Mouse (Mus musculus) embryonic facial prominence, embryonic 14.5 days (tissue): ENCODE measurements around the gene Atp2b1. TPM values are rescaled to one million over a fixed set of nuclear protein-coding genes. Genes with fewer than 3 reads are reported as not detected.
A peak's percentile ranks its signal among the peaks of the same experiment; 100 is the strongest.

Experiments used
- ATAC-seq: fragments of 200-750 bp; cut with Nextera tagmentation; 2 replicates; pipeline ENCODE4 v1.8.0; 2017; ENCODE audit warnings: low read depth, moderate number of reproducible peaks, moderate TSS enrichment
- DNase-seq: peaks from one replicate; pipeline ENCODE4 v3.0.0-alpha.2; 2015; ENCODE audit warnings: low spot score
- H3K27ac ChIP-seq: fragments of 300-500 bp; sonication (generic); replicated peaks from 2 replicates; pipeline ENCODE4 v1.5.1; 2014; ENCODE audit warnings: low read depth, mild to moderate bottlenecking, low read length, moderate library complexity
- H3K27me3 ChIP-seq: fragments of 300-500 bp; sonication (generic); replicated peaks from 2 replicates; pipeline ENCODE4 v1.6.1; 2014; ENCODE audit warnings: low read length; ENCODE audit not compliant: control insufficient read depth, insufficient read depth
- H3K36me3 ChIP-seq: fragments of 300-500 bp; sonication (generic); 2 replicates; pipeline ENCODE4 v1.6.1; 2014; ENCODE audit warnings: low read length, mixed read lengths; ENCODE audit not compliant: control insufficient read depth, insufficient read depth
- H3K4me1 ChIP-seq: fragments of 300-500 bp; sonication (generic); 2 replicates; pipeline ENCODE4 v1.6.1; 2014; ENCODE audit warnings: antibody characterized with exemption, low read length; ENCODE audit not compliant: control insufficient read depth, insufficient read depth
- H3K4me2 ChIP-seq: fragments of 300-500 bp; sonication (generic); 2 replicates; pipeline ENCODE4 v1.6.1; 2014; ENCODE audit warnings: low read depth, mild to moderate bottlenecking, low read length, moderate library complexity, mixed read lengths
- H3K4me3 ChIP-seq: fragments of 300-500 bp; sonication (generic); 2 replicates; pipeline ENCODE4 v1.5.1; 2014; ENCODE audit warnings: low read depth, mild to moderate bottlenecking, low read length
- H3K9ac ChIP-seq: fragments of 300-500 bp; sonication (generic); 2 replicates; pipeline ENCODE4 v1.6.1; 2014; ENCODE audit warnings: low read depth, mild to moderate bottlenecking, low read length, moderate library complexity, mixed read lengths
- H3K9me3 ChIP-seq: fragments of 300-500 bp; sonication (generic); 2 replicates; pipeline ENCODE4 v1.6.1; 2016; ENCODE audit warnings: low read length; ENCODE audit not compliant: control insufficient read depth
- WGBS: fragments of 180-500 bp; shearing (Covaris S2); extraction: QIAGEN DNeasy Blood & Tissue Kit; methylation state at CpG from one replicate; pipeline ENCODE4 v1.1.7; 2014; 5-methylcytosine and 5-hydroxymethylcytosine counted together
- polyA plus RNA-seq: library from polyadenylated mRNA; unstranded; fragments of >200 nt; fragmentation: Nextera tagmentation; extraction: Ambion mirVana; gene quantifications from 2 replicates; pipeline ENCODE4 v1.2.1, GENCODE M21; 2014

Gene Atp2b1
- polyA plus RNA-seq, 1 experiment from 2014 or later: 105 TPM

DNA sequence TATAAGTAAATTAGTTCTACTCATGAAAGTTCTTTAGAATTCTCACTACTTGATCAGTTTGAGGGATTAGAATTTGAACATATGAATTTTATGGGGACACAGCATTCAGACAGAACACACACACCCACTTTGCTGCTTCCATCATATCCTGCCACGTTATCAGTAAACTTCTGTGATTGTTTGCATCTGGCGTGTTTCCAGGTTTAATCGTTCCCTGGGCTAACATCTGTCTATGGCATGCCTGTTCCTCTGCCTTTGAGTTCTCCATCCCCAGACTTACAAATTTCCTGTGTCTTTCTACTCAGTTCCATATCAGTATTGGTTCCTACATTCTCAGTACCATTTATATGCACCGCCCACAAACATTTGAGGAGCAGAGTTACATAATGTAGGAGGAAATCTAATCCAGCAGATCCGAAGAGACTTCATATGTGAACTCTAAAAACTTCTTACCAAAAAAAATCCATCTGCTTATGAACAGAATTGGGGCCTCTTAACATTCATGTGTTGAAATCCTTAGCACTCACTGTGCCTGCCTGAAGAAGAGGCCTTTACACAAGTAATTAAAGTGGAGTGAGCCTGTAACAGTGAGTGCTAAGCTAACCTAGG is 7.2 kb upstream of the Atp2b1 start:
- Histone ChIP-seq H3K4me2 (no peak overlapping the region), H3K36me3 (no peaks in the 10 kb centered on the region), H3K27me3 (no peaks in the 10 kb centered on the region), H3K9me3 (no peaks in the 10 kb centered on the region), H3K4me3 (no peak overlapping the region), H3K27ac (no peak overlapping the region), H3K9ac (no peak overlapping the region), H3K4me1 (no peaks in the 10 kb centered on the region)
- ATAC-seq (no peak), DNase-seq (no peak)
- WGBS: 56% methylated on average over 5 of the region's 5 CpGs

DNA sequence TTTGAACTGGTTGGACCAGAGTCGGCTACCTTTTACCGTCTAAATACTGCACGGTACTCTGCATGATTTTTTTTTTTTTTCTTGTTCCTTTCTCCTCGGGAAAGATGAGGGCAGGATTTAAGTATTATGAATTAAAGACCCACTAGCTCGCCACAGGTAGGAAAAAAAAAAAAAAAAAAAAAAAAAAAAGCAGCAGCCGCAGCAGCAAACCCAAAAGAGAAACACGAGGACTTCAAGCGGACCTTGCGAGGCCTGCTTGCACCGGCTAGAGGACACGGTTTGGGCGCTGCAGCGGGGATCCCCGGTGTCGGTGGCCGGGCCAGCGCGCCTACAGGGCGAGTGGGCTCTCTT is 621 bp upstream of the Atp2b1 start:
- Histone ChIP-seq H3K4me1 (peaks cover 18% of the 10 kb centered on the region; the same call in 1 of the 2 replicates), H3K9ac (peak overlapping the region; percentile 94), H3K4me3 (peak overlapping the region; percentile 93), H3K27me3 (no peaks in the 10 kb centered on the region), H3K36me3 (no peaks in the 10 kb centered on the region), H3K4me2 (peak overlapping the region; percentile 69), H3K9me3 (no peaks in the 10 kb centered on the region), H3K27ac (peak overlapping the region; percentile 99)
- ATAC-seq: no peak
- no peak for DNase-seq
- WGBS: under 1% methylated on average over 18 of the region's 19 CpGs

DNA sequence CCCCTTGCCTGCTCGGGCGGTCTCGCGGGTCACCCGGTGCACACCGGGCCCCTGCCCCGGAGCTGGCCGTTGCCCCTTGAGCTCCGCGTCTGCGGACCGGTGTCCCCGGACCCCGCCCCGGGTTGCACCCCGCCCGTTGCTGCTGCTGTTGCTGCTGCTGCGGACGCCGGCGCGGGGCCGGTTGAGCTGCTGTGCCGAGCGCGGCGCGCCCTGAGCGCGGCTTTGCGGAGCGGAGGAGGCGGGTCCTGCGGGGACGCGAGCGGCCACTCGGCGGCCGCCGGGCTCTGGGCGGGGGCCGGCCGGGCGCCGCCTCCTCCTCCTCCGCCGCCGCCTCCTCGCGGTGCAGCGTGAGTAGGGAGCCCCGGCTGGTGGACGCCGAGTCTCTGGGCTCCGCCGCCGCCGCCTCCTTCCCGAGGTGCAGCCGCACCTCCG is 620 bp downstream of the Atp2b1 start:
- peak overlapping the region; percentile 94 for H3K9ac ChIP-seq
- no peaks in the 10 kb centered on the region for H3K27me3 ChIP-seq
- DNase-seq (peak; percentile 92), ATAC-seq (peak; percentile 87)
- H3K4me3 ChIP-seq: peak overlapping the region; percentile 93
- peak overlapping the region; percentile 99 for H3K27ac ChIP-seq
- no CpG with 5 or more reads among the region's 62 CpGs for WGBS
- H3K9me3 ChIP-seq: no peaks in the 10 kb centered on the region
- H3K4me1 ChIP-seq: peaks cover 18% of the 10 kb centered on the region; the same call in 1 of the 2 replicates
- H3K4me2 ChIP-seq: peak overlapping the region; percentile 95
- H3K36me3 ChIP-seq: no peaks in the 10 kb centered on the region

DNA sequence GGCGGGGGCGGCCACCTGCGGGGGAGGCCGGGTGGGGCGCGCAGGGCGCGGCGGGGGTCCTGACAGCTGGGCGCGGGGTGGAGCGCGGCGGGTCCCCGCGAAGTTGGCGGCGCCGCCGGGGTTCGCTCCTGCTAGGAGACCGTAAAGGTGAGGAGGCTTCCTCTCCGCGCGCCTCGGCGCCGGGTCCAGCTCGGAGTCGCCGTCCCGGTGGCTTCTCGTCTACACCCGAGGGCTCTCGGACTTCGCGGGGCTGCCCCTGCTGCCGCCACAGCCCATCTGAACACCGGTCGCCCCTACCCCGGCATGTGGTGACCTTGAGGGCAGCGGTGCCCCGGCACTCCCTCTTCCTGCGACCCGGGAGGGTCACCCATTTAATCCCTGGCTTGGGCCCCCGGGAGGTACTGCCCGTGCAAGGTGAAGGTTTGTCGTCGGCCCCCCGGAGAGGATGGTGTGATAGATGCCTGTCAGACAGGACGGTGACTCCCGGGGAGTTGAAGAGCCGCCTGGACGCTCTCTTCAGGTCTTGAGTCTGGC is 1.3 kb downstream of the Atp2b1 start:
- Histone ChIP-seq H3K4me1 (peaks cover 18% of the 10 kb centered on the region; the same call in 1 of the 2 replicates), H3K27me3 (no peaks in the 10 kb centered on the region), H3K36me3 (no peaks in the 10 kb centered on the region), H3K27ac (peak overlapping the region; percentile 99), H3K4me3 (peak overlapping the region; percentile 93), H3K4me2 (peak overlapping the region; percentile 95), H3K9ac (peak overlapping the region; percentile 94), H3K9me3 (no peaks in the 10 kb centered on the region)
- ATAC-seq (no peak), DNase-seq (peak; percentile 26)
- under 1% methylated on average over 33 of the region's 54 CpGs for WGBS

GRCm38 (mm10) chr10:98916011-98916780 is 2.0 kb downstream of the Atp2b1 start:
- no peak overlapping the region for H3K27ac ChIP-seq
- H3K27me3 ChIP-seq: no peaks in the 10 kb centered on the region
- no peaks in the 10 kb centered on the region for H3K36me3 ChIP-seq
- 8% methylated on average over 22 of the region's 22 CpGs for WGBS
- DNase-seq (peak; percentile 38), ATAC-seq (no peak)
- H3K9ac ChIP-seq: peak overlapping the region; percentile 94
- peaks cover 18% of the 10 kb centered on the region for H3K4me1 ChIP-seq
- H3K4me2 ChIP-seq: peak overlapping the region; percentile 95
- no peaks in the 10 kb centered on the region for H3K9me3 ChIP-seq
- H3K4me3 ChIP-seq: peak overlapping the region; percentile 93

- Histone ChIP-seq H3K36me3 (no peaks in the 10 kb centered on the region), H3K9ac (no peak overlapping the region)
- 67% methylated on average over 10 of the region's 10 CpGs for WGBS
Measured at GRCm38 (mm10) chr10:98916781-98917340, 2.7 kb downstream of the Atp2b1 start.

DNA sequence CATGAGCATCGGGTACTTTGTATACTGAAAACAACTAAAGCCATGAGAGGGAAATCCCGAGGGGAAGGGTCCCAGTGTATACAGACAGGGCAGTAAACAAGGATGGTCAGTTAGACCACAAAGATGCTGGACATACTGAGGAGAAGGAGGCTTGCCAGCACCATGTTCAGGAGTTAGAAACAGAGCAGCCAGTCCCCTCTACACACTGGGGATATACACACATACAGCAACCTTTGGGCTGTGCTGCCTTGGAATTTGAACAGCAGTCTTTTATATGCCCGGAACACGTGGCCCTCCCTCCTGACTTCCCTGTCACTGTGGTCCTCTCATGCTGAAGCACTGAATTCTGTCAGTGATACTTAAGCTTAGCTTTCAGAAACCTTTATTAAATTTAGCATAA is 10.9 kb downstream of the Atp2b1 start:
- no peaks in the 10 kb centered on the region for H3K27me3 ChIP-seq
- no peak for DNase-seq
- H3K4me1 ChIP-seq: peaks cover 4% of the 10 kb centered on the region; the same call in 1 of the 2 replicates
- no peak overlapping the region for H3K4me3 ChIP-seq
- H3K27ac ChIP-seq: no peak overlapping the region
- no peak for ATAC-seq
- no peaks in the 10 kb centered on the region for H3K36me3 ChIP-seq
- no peaks in the 10 kb centered on the region for H3K9me3 ChIP-seq
- no peak overlapping the region for H3K9ac ChIP-seq
- 77% methylated on average over 4 of the region's 4 CpGs for WGBS
- no peak overlapping the region for H3K4me2 ChIP-seq

More at GRCm38 (mm10) chr10:98916781-98917340, 2.7 kb downstream of the Atp2b1 start:
- H3K4me1 ChIP-seq: peaks cover 18% of the 10 kb centered on the region
- H3K9me3 ChIP-seq: no peaks in the 10 kb centered on the region
- H3K4me2 ChIP-seq: peak overlapping the region; percentile 95
- no peak overlapping the region for H3K27ac ChIP-seq
- no peaks in the 10 kb centered on the region for H3K27me3 ChIP-seq
- no peak for DNase-seq
- H3K4me3 ChIP-seq: peak overlapping the region; percentile 93
- no peak for ATAC-seq

DNA sequence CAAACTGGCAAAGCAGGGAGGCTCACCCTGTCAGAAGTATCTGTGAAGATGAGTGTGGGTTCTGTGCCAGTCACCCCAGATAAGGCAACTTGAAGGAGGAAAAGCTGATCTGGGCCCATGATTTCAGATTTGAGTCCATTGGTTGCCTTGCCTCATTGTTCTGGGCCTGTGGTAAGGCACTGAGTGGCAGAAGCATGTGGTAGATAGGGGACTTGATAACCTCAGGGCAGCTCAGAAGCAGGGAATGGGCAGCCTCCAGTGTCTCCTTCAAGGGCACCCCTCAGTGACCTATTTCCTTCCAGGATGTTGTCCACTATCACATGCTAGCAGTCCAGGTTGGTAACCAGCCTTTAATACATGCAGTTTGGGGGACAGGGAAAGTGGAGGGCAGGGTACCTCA is 12.8 kb downstream of the Atp2b1 start:
- Histone ChIP-seq H3K4me2 (no peak overlapping the region), H3K9ac (no peak overlapping the region), H3K4me1 (peaks cover 11% of the 10 kb centered on the region; the same call in 1 of the 2 replicates), H3K27ac (no peak overlapping the region), H3K4me3 (no peak overlapping the region), H3K36me3 (no peaks in the 10 kb centered on the region), H3K27me3 (no peaks in the 10 kb centered on the region), H3K9me3 (no peaks in the 10 kb centered on the region)
- DNase-seq (no peak), ATAC-seq (no peak)
